Mouse (Mus musculus) neural tube, embryonic 13.5 days (tissue): ENCODE measurements around the gene Bcas3. TPM values are rescaled to one million over a fixed set of nuclear protein-coding genes. Genes with fewer than 3 reads are reported as not detected.

Experiments used
- ATAC-seq: fragments of 200-750 bp; cut with Nextera tagmentation; 2 replicates; pipeline ENCODE4 v1.8.0; 2017; ENCODE audit warnings: low read depth, mild to moderate bottlenecking, moderate TSS enrichment, moderate library complexity
- H3K27ac ChIP-seq: fragments of 300-500 bp; sonication (generic); replicated peaks from 2 replicates; pipeline ENCODE4 v1.5.1; 2015; ENCODE audit warnings: moderate library complexity, mild to moderate bottlenecking, inconsistent platforms
- H3K27me3 ChIP-seq: fragments of 300-500 bp; sonication (generic); 2 replicates; pipeline ENCODE4 v1.6.1; 2015; ENCODE audit warnings: mild to moderate bottlenecking, inconsistent platforms
- H3K36me3 ChIP-seq: fragments of 300-500 bp; sonication (generic); 2 replicates; pipeline ENCODE4 v1.6.1; 2015; ENCODE audit warnings: mild to moderate bottlenecking, inconsistent platforms
- H3K4me1 ChIP-seq: fragments of 300-500 bp; sonication (generic); replicated peaks from 2 replicates; pipeline ENCODE4 v1.6.1; 2015; ENCODE audit warnings: inconsistent platforms
- H3K4me2 ChIP-seq: fragments of 300-500 bp; sonication (generic); 2 replicates; pipeline ENCODE4 v1.6.1; 2015; ENCODE audit warnings: inconsistent platforms, mild to moderate bottlenecking, moderate library complexity
- H3K4me3 ChIP-seq: fragments of 300-500 bp; sonication (generic); 2 replicates; pipeline ENCODE4 v1.5.1; 2015; ENCODE audit warnings: mild to moderate bottlenecking, inconsistent platforms
- H3K9ac ChIP-seq: fragments of 300-500 bp; sonication (generic); 2 replicates; pipeline ENCODE4 v1.6.1; 2015; ENCODE audit warnings: moderate library complexity, mild to moderate bottlenecking, inconsistent platforms
- H3K9me3 ChIP-seq: fragments of 300-500 bp; sonication (generic); 2 replicates; pipeline ENCODE4 v1.6.1; 2016; ENCODE audit warnings: inconsistent platforms
- WGBS: fragments of 180-500 bp; shearing (Covaris S2); methylation state at CpG from one replicate; pipeline ENCODE4 v1.1.7; 2015; 5-methylcytosine and 5-hydroxymethylcytosine counted together
- polyA plus RNA-seq: library from polyadenylated mRNA; unstranded; fragments of >200 nt; fragmentation: Nextera tagmentation; extraction: Ambion mirVana; gene quantifications from 2 replicates; pipeline ENCODE4 v1.2.1, GENCODE M21; 2015

Bcas3 gene
- polyA plus RNA-seq, 1 experiment from 2014 or later: 37.7 TPM

GRCm38 (mm10) chr11:85759634-85760439, 406.9 kb downstream of the Bcas3 start:
- Histone ChIP-seq H3K9ac (no peak overlapping the region), H3K4me1 (peaks cover 29% of the 10 kb centered on the region), H3K4me3 (no peak overlapping the region), H3K36me3 (no peaks in the 10 kb centered on the region), H3K4me2 (no peak overlapping the region), H3K27ac (peak overlapping the region; percentile 20; the same call in 1 of the 2 replicates), H3K27me3 (peaks cover 23% of the 10 kb centered on the region), H3K9me3 (no peaks in the 10 kb centered on the region)
- ATAC-seq: no peak; the same call in 1 of the 2 replicates
- 52% methylated on average over 14 of the region's 14 CpGs for WGBS

DNA sequence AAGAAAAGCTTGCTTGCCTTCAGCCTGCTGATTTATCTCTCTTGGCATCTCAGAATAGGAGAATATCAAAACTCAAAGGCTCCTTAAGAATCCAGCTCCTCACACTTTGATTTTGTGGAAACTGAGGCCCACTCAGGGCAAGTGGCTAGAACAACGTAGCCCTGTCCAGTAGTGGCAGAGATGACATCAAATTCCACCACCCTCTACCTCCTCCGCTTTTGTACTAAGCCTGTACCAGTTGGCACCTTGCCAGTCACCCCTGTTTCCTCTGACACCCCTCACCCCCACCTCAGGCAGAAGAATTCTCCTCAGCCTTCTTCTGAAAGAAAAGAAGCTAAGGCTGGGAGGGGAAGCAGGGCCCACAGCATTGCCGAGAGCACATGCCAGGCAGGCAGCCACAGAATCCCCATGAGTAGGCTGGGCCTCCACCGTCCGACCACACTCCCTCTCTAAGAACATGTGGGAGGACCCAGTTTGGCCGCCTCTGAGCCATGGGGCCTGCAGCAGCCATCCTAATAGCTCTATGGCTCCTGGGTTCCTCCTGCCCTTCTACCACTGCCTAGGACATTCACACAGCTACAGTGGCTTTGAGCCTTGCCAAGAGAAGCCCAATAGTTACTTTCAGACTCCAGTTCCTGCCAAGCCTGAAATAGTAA, 407.6 kb downstream of the Bcas3 start:
- Histone ChIP-seq H3K9me3 (no peaks in the 10 kb centered on the region), H3K4me2 (no peak overlapping the region), H3K4me1 (peaks cover 25% of the 10 kb centered on the region), H3K27ac (peak overlapping the region; percentile 43; the same call in 1 of the 2 replicates), H3K4me3 (no peak overlapping the region), H3K36me3 (no peaks in the 10 kb centered on the region), H3K9ac (no peak overlapping the region), H3K27me3 (peaks cover 26% of the 10 kb centered on the region)
- WGBS: 27% methylated on average over 6 of the region's 6 CpGs
- peak; percentile 70 for ATAC-seq

- H3K9me3 ChIP-seq: no peaks in the 10 kb centered on the region
- no peak overlapping the region for H3K9ac ChIP-seq
- no peak overlapping the region for H3K4me2 ChIP-seq
- 79% methylated on average over 3 of the region's 3 CpGs for WGBS
- 0 out of 2 replicates have a peak, but pooled peaks have one; percentile 15 for ATAC-seq
- H3K4me1 ChIP-seq: peaks cover 27% of the 10 kb centered on the region
- peaks cover 21% of the 10 kb centered on the region for H3K27me3 ChIP-seq
- no peaks in the 10 kb centered on the region for H3K36me3 ChIP-seq
- H3K27ac ChIP-seq: peak overlapping the region; percentile 43; the same call in 1 of the 2 replicates
- no peak overlapping the region for H3K4me3 ChIP-seq
Observed at GRCm38 (mm10) chr11:85761170-85761569, 408.2 kb downstream of the Bcas3 start.

GRCm38 (mm10) chr11:85763655-85764054, 410.7 kb downstream of the Bcas3 start:
- 79% methylated on average over 3 of the region's 3 CpGs for WGBS
- Histone ChIP-seq H3K9me3 (no peaks in the 10 kb centered on the region), H3K9ac (no peak overlapping the region), H3K4me1 (peaks cover 40% of the 10 kb centered on the region), H3K4me2 (no peak overlapping the region), H3K36me3 (no peaks in the 10 kb centered on the region), H3K4me3 (no peak overlapping the region), H3K27me3 (peaks cover 41% of the 10 kb centered on the region), H3K27ac (no peak overlapping the region)
- ATAC-seq: no peak

DNA sequence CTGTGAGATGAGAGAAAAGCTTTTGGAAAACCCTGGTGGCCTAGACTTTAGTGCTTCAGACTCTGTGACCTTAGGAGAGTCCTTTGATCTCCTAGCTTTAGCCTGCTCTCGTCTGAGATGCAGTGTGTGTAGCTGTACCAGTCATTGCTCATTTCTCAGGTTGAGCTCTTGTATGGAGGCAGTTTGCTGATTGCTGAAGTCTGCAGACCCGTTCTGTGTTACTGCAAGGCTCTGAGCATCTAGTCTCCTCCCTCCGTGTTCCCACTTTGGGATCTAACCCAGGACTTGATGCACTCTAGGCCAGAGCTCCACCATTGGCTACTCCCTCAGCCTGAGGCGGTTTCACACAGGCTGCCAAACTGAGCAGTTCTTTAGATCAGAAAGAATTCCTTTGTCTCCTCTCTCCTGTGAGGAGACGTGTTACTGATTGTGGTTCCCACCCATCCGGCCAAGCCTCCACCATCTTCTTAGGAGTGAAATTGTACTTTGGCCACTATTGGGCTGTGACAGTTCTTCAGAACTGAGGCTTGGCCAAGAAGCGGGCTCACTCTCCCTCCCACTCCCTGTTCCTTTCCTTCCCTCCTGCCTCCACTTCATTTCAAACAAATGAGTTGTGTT, 413.2 kb downstream of the Bcas3 start:
- 22% methylated on average over 7 of the region's 7 CpGs for WGBS
- Histone ChIP-seq H3K4me1 (peaks cover 25% of the 10 kb centered on the region), H3K9me3 (no peaks in the 10 kb centered on the region), H3K27ac (no peak overlapping the region), H3K9ac (no peak overlapping the region), H3K4me2 (no peak overlapping the region), H3K36me3 (no peaks in the 10 kb centered on the region), H3K27me3 (peaks cover 63% of the 10 kb centered on the region), H3K4me3 (no peak overlapping the region)
- no peak for ATAC-seq

GRCm38 (mm10) chr11:85766811-85767210, 413.8 kb downstream of the Bcas3 start:
- no peak overlapping the region for H3K4me2 ChIP-seq
- no peak overlapping the region for H3K4me3 ChIP-seq
- peaks cover 20% of the 10 kb centered on the region; the same call in 1 of the 2 replicates for H3K4me1 ChIP-seq
- H3K36me3 ChIP-seq: no peaks in the 10 kb centered on the region
- no peak overlapping the region for H3K27ac ChIP-seq
- no peak for ATAC-seq
- H3K9me3 ChIP-seq: no peaks in the 10 kb centered on the region
- H3K9ac ChIP-seq: no peak overlapping the region
- WGBS: 16% methylated on average over 6 of the region's 6 CpGs
- peaks cover 69% of the 10 kb centered on the region for H3K27me3 ChIP-seq

DNA sequence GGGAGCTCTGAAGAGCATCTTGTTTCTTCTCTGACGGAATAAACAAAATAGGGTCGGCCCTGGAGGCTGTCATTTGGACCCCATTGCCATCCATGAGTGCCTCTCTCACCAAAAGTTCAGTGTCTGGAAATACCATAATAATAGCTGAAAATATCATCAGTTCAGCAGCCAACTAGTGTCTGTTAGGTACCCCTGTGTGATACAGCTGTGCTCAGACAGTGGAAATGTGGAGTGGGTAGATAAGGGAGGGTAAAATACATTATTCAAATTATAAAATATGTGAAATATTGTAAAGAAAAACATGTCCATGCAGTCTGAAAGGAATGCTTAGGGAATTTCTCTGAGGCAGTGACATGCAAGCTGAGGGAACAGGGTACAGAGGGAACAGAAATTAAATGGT, 416.8 kb downstream of the Bcas3 start:
- H3K9me3 ChIP-seq: no peaks in the 10 kb centered on the region
- no peak overlapping the region for H3K4me2 ChIP-seq
- peaks cover 22% of the 10 kb centered on the region; the same call in 1 of the 2 replicates for H3K4me1 ChIP-seq
- H3K27me3 ChIP-seq: peaks cover 78% of the 10 kb centered on the region
- no peak overlapping the region for H3K27ac ChIP-seq
- no peak overlapping the region for H3K9ac ChIP-seq
- no peak overlapping the region for H3K4me3 ChIP-seq
- WGBS: 69% methylated on average over 2 of the region's 2 CpGs
- ATAC-seq: no peak
- no peaks in the 10 kb centered on the region for H3K36me3 ChIP-seq

- H3K27ac ChIP-seq: no peak overlapping the region
- H3K36me3 ChIP-seq: no peaks in the 10 kb centered on the region
- H3K4me1 ChIP-seq: peaks cover 29% of the 10 kb centered on the region
- WGBS: 68% methylated on average over 4 of the region's 4 CpGs
- peaks cover 61% of the 10 kb centered on the region for H3K27me3 ChIP-seq
- no peak overlapping the region for H3K4me3 ChIP-seq
- no peak for ATAC-seq
- no peak overlapping the region for H3K4me2 ChIP-seq
- H3K9ac ChIP-seq: no peak overlapping the region
- no peaks in the 10 kb centered on the region for H3K9me3 ChIP-seq
Observed at GRCm38 (mm10) chr11:85773391-85773790, 420.4 kb downstream of the Bcas3 start.

DNA sequence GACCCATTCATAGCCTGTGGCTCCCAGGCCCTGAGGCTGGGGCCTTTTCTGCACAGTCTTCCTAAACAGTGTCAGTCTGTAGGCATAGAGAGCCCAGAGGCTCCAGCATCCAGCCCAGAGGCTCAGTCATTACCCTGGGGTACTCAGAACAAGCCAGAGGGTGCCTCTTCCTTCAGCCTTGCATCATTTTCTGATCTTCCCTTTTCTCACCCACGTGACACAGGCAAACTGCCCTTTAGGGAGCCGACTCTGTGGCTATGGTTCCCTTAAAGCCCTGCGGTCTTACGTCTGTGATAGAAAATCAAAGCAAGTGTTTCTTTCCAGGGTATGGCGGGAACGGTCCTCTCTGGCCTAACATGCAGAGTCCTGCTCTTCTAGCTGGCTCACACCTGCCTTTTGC, 421.7 kb downstream of the Bcas3 start:
- H3K4me2 ChIP-seq: no peak overlapping the region
- ATAC-seq: no peak
- no peaks in the 10 kb centered on the region for H3K36me3 ChIP-seq
- H3K4me1 ChIP-seq: peaks cover 25% of the 10 kb centered on the region
- H3K27me3 ChIP-seq: peaks cover 55% of the 10 kb centered on the region
- H3K9me3 ChIP-seq: no peaks in the 10 kb centered on the region
- no peak overlapping the region for H3K9ac ChIP-seq
- no peak overlapping the region for H3K4me3 ChIP-seq
- WGBS: 66% methylated on average over 6 of the region's 6 CpGs
- H3K27ac ChIP-seq: no peak overlapping the region

DNA sequence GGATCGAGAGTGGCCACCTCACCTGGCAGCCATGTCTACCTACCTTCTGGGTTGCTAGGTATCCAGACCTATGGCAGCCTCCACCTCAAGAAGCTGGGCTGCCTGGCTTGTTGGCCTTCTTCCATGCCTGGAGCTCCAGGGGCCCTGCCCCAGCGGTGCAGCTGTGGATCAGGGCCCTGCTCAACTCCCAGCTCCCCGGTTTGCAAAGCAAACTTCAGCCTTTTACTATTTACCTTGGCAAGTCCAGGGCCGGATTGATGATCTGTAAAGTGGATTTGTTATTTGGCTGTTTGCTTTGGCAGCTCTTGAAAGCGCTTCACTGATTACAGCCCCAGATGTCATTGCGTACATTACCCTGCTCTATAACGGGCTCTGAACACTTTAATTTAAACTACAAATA, 422.5 kb downstream of the Bcas3 start:
- no peak overlapping the region for H3K4me2 ChIP-seq
- no peaks in the 10 kb centered on the region for H3K9me3 ChIP-seq
- peaks cover 25% of the 10 kb centered on the region for H3K4me1 ChIP-seq
- H3K9ac ChIP-seq: no peak overlapping the region
- 53% methylated on average over 7 of the region's 7 CpGs for WGBS
- ATAC-seq: no peak
- H3K27me3 ChIP-seq: peaks cover 52% of the 10 kb centered on the region
- H3K27ac ChIP-seq: no peak overlapping the region
- no peaks in the 10 kb centered on the region for H3K36me3 ChIP-seq
- H3K4me3 ChIP-seq: no peak overlapping the region

GRCm38 (mm10) chr11:85776861-85777360, 423.9 kb downstream of the Bcas3 start:
- ATAC-seq: no peak
- Histone ChIP-seq H3K9me3 (no peaks in the 10 kb centered on the region), H3K9ac (no peak overlapping the region), H3K36me3 (no peaks in the 10 kb centered on the region), H3K27ac (no peak overlapping the region), H3K4me3 (no peak overlapping the region), H3K27me3 (peaks cover 39% of the 10 kb centered on the region), H3K4me2 (no peak overlapping the region), H3K4me1 (peaks cover 25% of the 10 kb centered on the region)
- WGBS: 60% methylated on average over 7 of the region's 7 CpGs

DNA sequence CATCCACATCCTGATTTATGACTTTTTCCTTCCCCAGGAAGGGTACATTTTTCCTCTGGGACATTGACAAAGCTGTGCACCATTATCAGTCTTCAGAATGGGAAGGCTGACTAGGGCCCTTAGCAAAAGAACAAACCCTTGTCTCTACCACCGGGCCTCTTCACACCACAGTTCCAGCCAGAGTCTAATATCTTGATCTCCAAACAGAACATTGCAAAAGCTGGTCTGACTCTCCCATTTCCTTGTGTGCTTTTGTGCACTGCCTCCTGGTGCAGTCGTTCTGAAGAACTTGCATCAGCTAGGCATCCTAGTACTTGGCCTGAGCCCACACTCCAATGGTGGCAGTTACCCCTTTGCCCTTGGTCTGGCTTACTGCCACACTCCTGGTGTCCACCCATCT, 425.0 kb downstream of the Bcas3 start:
- Histone ChIP-seq H3K4me2 (no peak overlapping the region), H3K36me3 (no peaks in the 10 kb centered on the region), H3K9ac (no peak overlapping the region), H3K27ac (no peak overlapping the region), H3K9me3 (no peaks in the 10 kb centered on the region), H3K4me3 (no peak overlapping the region), H3K4me1 (peaks cover 25% of the 10 kb centered on the region), H3K27me3 (peaks cover 29% of the 10 kb centered on the region)
- 81% methylated on average over 2 of the region's 2 CpGs for WGBS
- ATAC-seq: no peak
